Mouse (Mus musculus) left cerebral cortex, postnatal 14 days (tissue): Measurements from ENCODE around the gene Rnaseh2b. TPM values are rescaled to one million over a fixed set of nuclear protein-coding genes. Genes with fewer than 3 reads are reported as not detected.

Experiments
- DNase-seq, 2 experiments: peaks; one replicate each; pipeline ENCODE4 v3.0.0; 2021 to 2022; ENCODE audit warnings: low spot score in 2 of 2, mixed read lengths in 1 of 2
- intact Hi-C: fragments of 180-260 bp; cut with DNase I; formaldehyde crosslinking; loops from one replicate; pipeline ENCODE4 v1.15.1; 2025
- total RNA-seq, 2 experiments: library from RNA; stranded (reverse); gene quantifications; 2 replicates each; pipeline ENCODE4 v1.2.3; 2021

The Rnaseh2b gene
- total RNA-seq, 2 experiments from 2014 or later = 13.8 to 18.0 TPM

- intact Hi-C loops = no loop called here
- DNase-seq = no peak
Measured at GRCm38 (mm10) chr14:62349786-62350185, 57.4 kb downstream of the Rnaseh2b start.

- intact Hi-C loops = no loop called here
- DNase-seq = no peak
Measured at GRCm38 (mm10) chr14:62350186-62350585, 57.8 kb downstream of the Rnaseh2b start.

GRCm38 (mm10) chr14:62350890-62351289 lies 58.5 kb downstream of the Rnaseh2b start:
- DNase-seq = no peak
- intact Hi-C loops = no loop called here

GRCm38 (mm10) chr14:62353372-62353771 lies 61.0 kb downstream of the Rnaseh2b start:
- DNase-seq = no peak
- intact Hi-C loops = no loop called here

- intact Hi-C loops = no loop called here
- DNase-seq = no peak
Measured at GRCm38 (mm10) chr14:62353793-62354192, 61.4 kb downstream of the Rnaseh2b start.

GRCm38 (mm10) chr14:62355201-62355600 lies 62.8 kb downstream of the Rnaseh2b start:
- intact Hi-C loops = no loop called here
- no peak for DNase-seq

GRCm38 (mm10) chr14:62361263-62361980 lies 69.0 kb downstream of the Rnaseh2b start:
- intact Hi-C loops = no loop called here
- DNase-seq = no peak

- no peak for DNase-seq
- intact Hi-C loops = no loop called here
Measured at GRCm38 (mm10) chr14:62363774-62364173, 71.4 kb downstream of the Rnaseh2b start.

GRCm38 (mm10) chr14:62370819-62371218 lies 78.4 kb downstream of the Rnaseh2b start:
- intact Hi-C loops = no loop called here
- DNase-seq = no peak

- no peak for DNase-seq
- intact Hi-C loops = no loop called here
Measured at GRCm38 (mm10) chr14:62374001-62374400, 81.6 kb downstream of the Rnaseh2b start.

GRCm38 (mm10) chr14:62375694-62376093 lies 83.3 kb downstream of the Rnaseh2b start:
- intact Hi-C loops = no loop called here
- no peak for DNase-seq

GRCm38 (mm10) chr14:62376115-62376514 lies 83.7 kb downstream of the Rnaseh2b start:
- intact Hi-C loops = no loop called here
- DNase-seq = no peak

- intact Hi-C loops = no loop called here
- no peak for DNase-seq
Measured at GRCm38 (mm10) chr14:62379391-62379790, 87.0 kb downstream of the Rnaseh2b start.

GRCm38 (mm10) chr14:62380606-62381005 lies 88.2 kb downstream of the Rnaseh2b start:
- no peak for DNase-seq
- intact Hi-C loops = no loop called here

GRCm38 (mm10) chr14:62383109-62383508 lies 90.7 kb downstream of the Rnaseh2b start:
- intact Hi-C loops = no loop called here
- no peak for DNase-seq

- intact Hi-C loops = no loop called here
Measured at GRCm38 (mm10) chr14:62383786-62384299, 91.5 kb downstream of the Rnaseh2b start.

GRCm38 (mm10) chr14:62389064-62389728 lies 96.8 kb downstream of the Rnaseh2b start:
- peak; percentile 63 to 77 for DNase-seq
- intact Hi-C loops = no loop called here

More at GRCm38 (mm10) chr14:62383786-62384299, 91.5 kb downstream of the Rnaseh2b start:
- no peak for DNase-seq

GRCm38 (mm10) chr14:62389729-62390536 lies 97.5 kb downstream of the Rnaseh2b start:
- peak; percentile 14 to 35 for DNase-seq
- intact Hi-C loops = no loop called here

GRCm38 (mm10) chr14:62392754-62393153 lies 100.4 kb downstream of the Rnaseh2b start:
- no peak for DNase-seq
- intact Hi-C loops = no loop called here

GRCm38 (mm10) chr14:62395346-62395745 lies 103.0 kb downstream of the Rnaseh2b start:
- intact Hi-C loops = no loop called here
- DNase-seq = no peak
